Mouse (Mus musculus) forebrain, embryonic 14.5 days (tissue): ENCODE data around the gene Filip1l. TPM values are rescaled to one million over a fixed set of nuclear protein-coding genes. Genes with fewer than 3 reads are reported as not detected.

Experiments
- ATAC-seq: fragments of 200-750 bp; cut with Nextera tagmentation; 2 replicates; pipeline ENCODE4 v1.8.0; 2017; ENCODE audit warnings: mild to moderate bottlenecking, moderate library complexity
- DNase-seq: peaks from one replicate; pipeline ENCODE4 v3.0.0-alpha.2; 2015; ENCODE audit warnings: low spot score
- H3K27ac ChIP-seq: fragments of 300-500 bp; sonication (generic); 2 replicates; pipeline ENCODE4 v1.5.1; 2014; ENCODE audit warnings: low read depth, mild to moderate bottlenecking, control low read depth, low read length, moderate library complexity
- H3K27me3 ChIP-seq: fragments of 300-500 bp; sonication (generic); replicated peaks from 2 replicates; pipeline ENCODE4 v1.6.1; 2014; ENCODE audit warnings: low read length, control low read depth, mixed read lengths; ENCODE audit not compliant: control insufficient read depth, insufficient read depth
- H3K36me3 ChIP-seq: fragments of 300-500 bp; sonication (generic); 2 replicates; pipeline ENCODE4 v1.6.1; 2014; ENCODE audit warnings: low read length, control low read depth; ENCODE audit not compliant: control insufficient read depth, insufficient read depth
- H3K4me1 ChIP-seq: fragments of 300-500 bp; sonication (generic); 2 replicates; pipeline ENCODE4 v1.6.1; 2014; ENCODE audit warnings: antibody characterized with exemption, low read length, control low read depth; ENCODE audit not compliant: control insufficient read depth, insufficient read depth
- H3K4me2 ChIP-seq: fragments of 300-500 bp; sonication (generic); 2 replicates; pipeline ENCODE4 v1.6.1; 2014; ENCODE audit warnings: mild to moderate bottlenecking, control low read depth, low read length
- H3K4me3 ChIP-seq: fragments of 300-500 bp; sonication (generic); 2 replicates; pipeline ENCODE4 v1.5.1; 2014; ENCODE audit warnings: low read depth, low read length, control low read depth
- H3K9ac ChIP-seq: fragments of 300-500 bp; sonication (generic); 2 replicates; pipeline ENCODE4 v1.6.1; 2014; ENCODE audit warnings: mild to moderate bottlenecking, low read length, control low read depth, moderate library complexity
- H3K9me3 ChIP-seq: fragments of 300-500 bp; sonication (generic); replicated peaks from 2 replicates; pipeline ENCODE4 v1.6.1; 2016; ENCODE audit warnings: low read length, control low read depth, mixed read lengths; ENCODE audit not compliant: control insufficient read depth
- WGBS: fragments of 180-500 bp; shearing (Covaris S2); extraction: QIAGEN DNeasy Blood & Tissue Kit; methylation state at CpG from one replicate; pipeline ENCODE4 v1.1.7; 2014; 5-methylcytosine and 5-hydroxymethylcytosine counted together
- polyA plus RNA-seq: library from polyadenylated mRNA; unstranded; fragments of >200 nt; fragmentation: Nextera tagmentation; extraction: Ambion mirVana; gene quantifications from 2 replicates; pipeline ENCODE4 v1.2.1, GENCODE M21; 2014

Filip1l gene
- polyA plus RNA-seq, 1 experiment from 2014 or later, result 2.2 TPM

GRCm38 (mm10) chr16:57597295-57597957, 244.5 kb downstream of the Filip1l start:
- 91% methylated on average over 4 of the region's 4 CpGs for WGBS
- DNase-seq (no peak), ATAC-seq (no peak)
- Histone ChIP-seq H3K36me3 (no peaks in the 10 kb centered on the region), H3K9ac (no peak overlapping the region), H3K9me3 (no peaks in the 10 kb centered on the region), H3K27me3 (no peaks in the 10 kb centered on the region), H3K4me2 (no peak overlapping the region), H3K27ac (no peak overlapping the region), H3K4me1 (no peaks in the 10 kb centered on the region), H3K4me3 (no peak overlapping the region)

DNA sequence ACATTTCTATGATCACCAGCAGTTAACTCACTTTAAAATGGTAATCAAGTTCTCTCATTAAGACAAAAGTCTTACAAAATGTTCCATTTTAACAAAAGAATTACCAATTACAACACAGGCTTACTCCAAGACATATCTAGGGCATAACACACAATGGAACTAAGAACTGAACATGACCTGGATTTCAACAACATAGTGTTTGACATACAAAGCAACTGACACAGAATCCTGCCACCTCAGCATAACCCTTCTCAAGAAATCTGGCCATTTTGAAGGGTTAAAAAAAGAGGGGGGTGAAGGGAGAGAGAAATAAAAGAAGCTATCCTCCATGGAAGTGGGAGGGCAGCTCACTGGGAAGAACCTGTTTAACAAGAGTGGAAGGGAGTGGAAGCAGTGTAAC, 248.1 kb downstream of the Filip1l start:
- no peaks in the 10 kb centered on the region for H3K36me3 ChIP-seq
- H3K4me1 ChIP-seq, result no peaks in the 10 kb centered on the region
- ATAC-seq, result no peak
- H3K4me2 ChIP-seq, result no peak overlapping the region
- no peak overlapping the region for H3K9ac ChIP-seq
- H3K27ac ChIP-seq, result no peak overlapping the region
- H3K4me3 ChIP-seq, result no peak overlapping the region
- no peak for DNase-seq
- H3K27me3 ChIP-seq, result no peaks in the 10 kb centered on the region
- no peaks in the 10 kb centered on the region for H3K9me3 ChIP-seq

DNA sequence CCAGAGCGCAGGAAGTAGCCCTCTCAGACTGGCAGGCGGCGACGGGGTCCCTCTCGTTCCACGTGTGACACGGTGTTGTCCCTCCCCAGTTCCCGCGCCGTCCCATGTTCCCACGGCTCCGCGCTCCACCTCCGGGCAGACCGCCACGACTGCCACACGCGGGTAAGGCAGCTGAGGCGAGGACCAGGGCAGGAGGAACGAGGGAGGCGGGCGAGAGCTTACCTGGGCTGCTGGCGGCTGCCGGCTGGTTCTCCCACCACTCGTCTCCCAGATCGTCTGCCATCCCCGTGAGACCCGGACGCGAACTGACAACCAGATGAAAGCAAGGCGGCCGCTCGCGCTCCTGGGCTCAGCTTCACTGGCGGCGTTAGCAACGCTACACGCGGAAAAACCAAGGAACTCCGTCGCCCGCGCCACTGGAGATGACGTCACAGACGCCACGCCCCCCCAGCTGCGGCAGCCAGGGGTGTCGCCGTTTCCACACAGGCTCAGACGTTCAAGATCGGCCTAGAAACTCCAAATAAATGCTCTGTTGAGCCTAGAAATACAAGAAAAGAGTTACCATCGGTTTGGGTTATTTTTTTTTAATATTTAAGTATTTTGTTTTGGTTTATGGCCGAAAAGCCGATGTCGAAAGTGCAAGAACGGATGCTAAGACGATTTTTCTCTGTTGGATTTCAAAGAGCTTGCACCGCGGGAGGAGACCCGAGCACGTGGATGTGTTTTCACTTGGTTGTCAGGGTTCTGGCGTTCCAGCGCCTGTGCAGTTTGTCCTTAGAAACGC, 253.7 kb downstream of the Filip1l start, which contains the start of gene Cmss1:
TSS of gene Cmss1 (minus strand) at position 421 of the 784 bp plus-strand sequence.
- under 1% methylated on average over 64 of the region's 64 CpGs for WGBS
- no peaks in the 10 kb centered on the region for H3K36me3 ChIP-seq
- H3K4me1 ChIP-seq, result no peaks in the 10 kb centered on the region
- H3K4me3 ChIP-seq, result peak within 1 kb of the TSS; percentile 64
- H3K9ac ChIP-seq, result peak within 1 kb of the TSS; percentile 67
- no peaks in the 10 kb centered on the region for H3K9me3 ChIP-seq
- ATAC-seq (peak; percentile 94), DNase-seq (peak; percentile 89)
- peak within 1 kb of the TSS; percentile 79 for H3K4me2 ChIP-seq
- no peaks in the 10 kb centered on the region for H3K27me3 ChIP-seq
- peak within 1 kb of the TSS; percentile 52; the same call in 1 of the 2 replicates for H3K27ac ChIP-seq

GRCm38 (mm10) chr16:57611768-57612167, 258.9 kb downstream of the Filip1l start:
- H3K4me2 ChIP-seq, result no peak overlapping the region
- DNase-seq, result peak; percentile 58
- no peaks in the 10 kb centered on the region for H3K27me3 ChIP-seq
- no peak overlapping the region for H3K27ac ChIP-seq
- ATAC-seq, result no peak
- H3K9me3 ChIP-seq, result no peaks in the 10 kb centered on the region
- H3K36me3 ChIP-seq, result no peaks in the 10 kb centered on the region
- no peak overlapping the region for H3K9ac ChIP-seq
- 17% methylated on average over 1 of the region's 1 CpGs for WGBS
- no peak overlapping the region for H3K4me3 ChIP-seq
- no peaks in the 10 kb centered on the region for H3K4me1 ChIP-seq

Other genes starting within 250 kb of the Filip1l start
- 58.3 and 59.8 TPM in 2 replicates for gene Tomm70a, start 231.4 kb upstream of the Filip1l start, polyA plus RNA-seq
- 43.8 and 44.2 TPM in 2 replicates for gene Nit2, start 185.8 kb upstream of the Filip1l start, polyA plus RNA-seq
- gene Tbc1d23, start 121.6 kb upstream of the Filip1l start, polyA plus RNA-seq, result 32.9 and 40.8 TPM in 2 replicates
- gene Tmem30c, start 60.2 kb upstream of the Filip1l start, polyA plus RNA-seq, result 0.37 TPM in 1 of 2 replicates, not detected in the other